Mouse (Mus musculus) kidney, embryonic 15.5 days (tissue): ENCODE measurements at regions not wholly inside any gene's neighbourhood (a gene's known extent, or its start where the extent isn't known, plus 50 kb on each side); places are given as distances from the start of the nearest gene placed in this dataset.

Experiments
- ATAC-seq: fragments of 200-750 bp; cut with Nextera tagmentation; replicated peaks from 2 replicates; pipeline ENCODE4 v1.8.0; 2017; ENCODE audit warnings: moderate TSS enrichment; ENCODE audit not compliant: low FRiP score
- H3K27ac ChIP-seq: fragments of 300-500 bp; sonication (generic); 2 replicates; pipeline ENCODE4 v1.5.1; 2015; ENCODE audit warnings: mild to moderate bottlenecking, inconsistent platforms
- H3K27me3 ChIP-seq: fragments of 300-500 bp; sonication (generic); 2 replicates; pipeline ENCODE4 v1.6.1; 2015; ENCODE audit warnings: inconsistent platforms
- H3K36me3 ChIP-seq: fragments of 300-500 bp; sonication (generic); 2 replicates; pipeline ENCODE4 v1.6.1; 2015; ENCODE audit warnings: inconsistent platforms
- H3K4me1 ChIP-seq: fragments of 300-500 bp; sonication (generic); 2 replicates; pipeline ENCODE4 v1.6.1; 2015; ENCODE audit warnings: inconsistent platforms
- H3K4me2 ChIP-seq: fragments of 300-500 bp; sonication (generic); 2 replicates; pipeline ENCODE4 v1.6.1; 2015; ENCODE audit warnings: moderate library complexity, mild to moderate bottlenecking, inconsistent platforms
- H3K4me3 ChIP-seq: fragments of 300-500 bp; sonication (generic); replicated peaks from 2 replicates; pipeline ENCODE4 v1.5.1; 2015; ENCODE audit warnings: mild to moderate bottlenecking, inconsistent platforms
- H3K9ac ChIP-seq: fragments of 300-500 bp; sonication (generic); 2 replicates; pipeline ENCODE4 v1.6.1; 2015; ENCODE audit warnings: mild to moderate bottlenecking, inconsistent platforms
- H3K9me3 ChIP-seq: fragments of 300-500 bp; sonication (generic); replicated peaks from 2 replicates; pipeline ENCODE4 v1.6.1; 2016; ENCODE audit warnings: inconsistent platforms
- WGBS: fragments of 180-500 bp; shearing (Covaris S2); methylation state at CpG from one replicate; pipeline ENCODE4 v1.1.7; 2015; ENCODE audit warnings: mixed read lengths; 5-methylcytosine and 5-hydroxymethylcytosine counted together

- Histone ChIP-seq H3K9me3 (no peaks in the 10 kb centered on the region), H3K4me2 (no peak overlapping the region), H3K27ac (no peak overlapping the region), H3K4me3 (no peak overlapping the region), H3K4me1 (peaks cover 31% of the 10 kb centered on the region), H3K27me3 (no peaks in the 10 kb centered on the region), H3K9ac (no peak overlapping the region), H3K36me3 (no peaks in the 10 kb centered on the region)
- WGBS: 67% methylated on average over 6 of the region's 6 CpGs
- ATAC-seq: no peak
Observed at GRCm38 (mm10) chr16:29993535-29993934, 70.6 kb upstream of the Hes1 start.

GRCm38 (mm10) chr16:29996139-29997069, 67.8 kb upstream of the Hes1 start:
- 21% methylated on average over 12 of the region's 12 CpGs for WGBS
- no peak overlapping the region for H3K4me3 ChIP-seq
- ATAC-seq: peak; percentile 81

GRCm38 (mm10) chr16:30000166-30000565, 64.0 kb upstream of the Hes1 start:
- peaks cover 22% of the 10 kb centered on the region for H3K4me1 ChIP-seq
- H3K36me3 ChIP-seq: no peaks in the 10 kb centered on the region
- H3K4me2 ChIP-seq: no peak overlapping the region
- H3K9me3 ChIP-seq: no peaks in the 10 kb centered on the region
- H3K4me3 ChIP-seq: no peak overlapping the region
- H3K27ac ChIP-seq: no peak overlapping the region
- no peak for ATAC-seq
- no peak overlapping the region for H3K9ac ChIP-seq
- 89% methylated on average over 2 of the region's 2 CpGs for WGBS
- 0 out of 2 replicates have a peak, but pooled peaks cover 3% of the 10 kb centered on the region for H3K27me3 ChIP-seq

More at GRCm38 (mm10) chr16:29996139-29997069, 67.8 kb upstream of the Hes1 start:
- Histone ChIP-seq H3K36me3 (no peaks in the 10 kb centered on the region), H3K9me3 (no peaks in the 10 kb centered on the region), H3K9ac (no peak overlapping the region), H3K4me2 (no peak overlapping the region; the same call in 1 of the 2 replicates), H3K27me3 (no peaks in the 10 kb centered on the region), H3K4me1 (peaks cover 27% of the 10 kb centered on the region), H3K27ac (peak overlapping the region; percentile 60; the same call in 1 of the 2 replicates)

GRCm38 (mm10) chr16:30005124-30005523, 59.1 kb upstream of the Hes1 start:
- ATAC-seq: no peak
- Histone ChIP-seq H3K9ac (no peak overlapping the region), H3K9me3 (no peaks in the 10 kb centered on the region), H3K36me3 (no peaks in the 10 kb centered on the region), H3K4me2 (no peak overlapping the region), H3K27ac (no peak overlapping the region), H3K4me3 (no peak overlapping the region), H3K27me3 (peaks cover 23% of the 10 kb centered on the region), H3K4me1 (peaks cover 30% of the 10 kb centered on the region)
- 52% methylated on average over 3 of the region's 3 CpGs for WGBS

GRCm38 (mm10) chr16:30006826-30007225, 57.4 kb upstream of the Hes1 start:
- Histone ChIP-seq H3K9me3 (no peaks in the 10 kb centered on the region), H3K4me3 (no peak overlapping the region), H3K27ac (no peak overlapping the region), H3K4me1 (peaks cover 34% of the 10 kb centered on the region), H3K27me3 (peaks cover 23% of the 10 kb centered on the region), H3K4me2 (no peak overlapping the region), H3K9ac (no peak overlapping the region), H3K36me3 (no peaks in the 10 kb centered on the region)
- no peak for ATAC-seq
- 75% methylated on average over 4 of the region's 4 CpGs for WGBS

- peak overlapping the region; percentile 45 for H3K9ac ChIP-seq
- ATAC-seq: peak; percentile 92
- peak overlapping the region; percentile 85 for H3K4me2 ChIP-seq
- peak overlapping the region; percentile 95 for H3K27ac ChIP-seq
- under 1% methylated on average over 49 of the region's 62 CpGs for WGBS
- no peaks in the 10 kb centered on the region for H3K9me3 ChIP-seq
- no peaks in the 10 kb centered on the region for H3K36me3 ChIP-seq
- peaks cover 44% of the 10 kb centered on the region for H3K4me1 ChIP-seq
- H3K27me3 ChIP-seq: peaks cover 20% of the 10 kb centered on the region
- peak overlapping the region; percentile 46 for H3K4me3 ChIP-seq
Observed at GRCm38 (mm10) chr16:30008451-30009357, 55.5 kb upstream of the Hes1 start.

GRCm38 (mm10) chr16:30009521-30010186, 54.5 kb upstream of the Hes1 start:
- no peak for ATAC-seq
- no peaks in the 10 kb centered on the region for H3K36me3 ChIP-seq
- H3K4me2 ChIP-seq: peak overlapping the region; percentile 85
- 0 out of 2 replicates have a peak overlapping the region, but pooled peaks have one; percentile 45 for H3K9ac ChIP-seq
- H3K27me3 ChIP-seq: peaks cover 20% of the 10 kb centered on the region
- H3K27ac ChIP-seq: peak overlapping the region; percentile 95
- H3K9me3 ChIP-seq: no peaks in the 10 kb centered on the region
- 10% methylated on average over 17 of the region's 17 CpGs for WGBS
- H3K4me1 ChIP-seq: peaks cover 48% of the 10 kb centered on the region
- H3K4me3 ChIP-seq: peak overlapping the region; percentile 46

- no peak overlapping the region for H3K9ac ChIP-seq
- 22% methylated on average over 2 of the region's 2 CpGs for WGBS
- ATAC-seq: no peak
Observed at GRCm38 (mm10) chr16:30013123-30013522, 51.1 kb upstream of the Hes1 start.

GRCm38 (mm10) chr16:30013943-30014342, 50.2 kb upstream of the Hes1 start:
- H3K27me3 ChIP-seq: peaks cover 25% of the 10 kb centered on the region
- no peak overlapping the region for H3K4me3 ChIP-seq
- no peak overlapping the region for H3K4me2 ChIP-seq
- no peak overlapping the region for H3K27ac ChIP-seq
- 84% methylated on average over 9 of the region's 9 CpGs for WGBS
- peaks cover 48% of the 10 kb centered on the region for H3K4me1 ChIP-seq
- no peak overlapping the region for H3K9ac ChIP-seq
- H3K9me3 ChIP-seq: no peaks in the 10 kb centered on the region
- H3K36me3 ChIP-seq: no peaks in the 10 kb centered on the region
- ATAC-seq: no peak

More at GRCm38 (mm10) chr16:30013123-30013522, 51.1 kb upstream of the Hes1 start:
- Histone ChIP-seq H3K9me3 (no peaks in the 10 kb centered on the region), H3K36me3 (no peaks in the 10 kb centered on the region), H3K4me2 (no peak overlapping the region), H3K4me1 (peaks cover 55% of the 10 kb centered on the region), H3K27me3 (peaks cover 17% of the 10 kb centered on the region; the same call in 1 of the 2 replicates), H3K4me3 (no peak overlapping the region), H3K27ac (no peak overlapping the region)
